Mouse (Mus musculus) limb, embryonic 14.5 days (tissue): ENCODE measurements around the gene Skap2. TPM values are rescaled to one million over a fixed set of nuclear protein-coding genes. Genes with fewer than 3 reads are reported as not detected.

Experiments
- ATAC-seq: fragments of 200-750 bp; cut with Nextera tagmentation; 2 replicates; pipeline ENCODE4 v1.8.0; 2017; ENCODE audit warnings: low read depth, moderate number of reproducible peaks, moderate TSS enrichment; ENCODE audit not compliant: low FRiP score
- DNase-seq: peaks from one replicate; pipeline ENCODE4 v3.0.0-alpha.2; 2015; ENCODE audit warnings: low spot score
- H3K27ac ChIP-seq: fragments of 300-500 bp; sonication (generic); replicated peaks from 2 replicates; pipeline ENCODE4 v1.5.1; 2014; ENCODE audit warnings: low read depth, mild to moderate bottlenecking, low read length, moderate library complexity, mixed read lengths
- H3K27me3 ChIP-seq: fragments of 300-500 bp; sonication (generic); 2 replicates; pipeline ENCODE4 v1.6.1; 2014; ENCODE audit warnings: low read length, mixed read lengths; ENCODE audit not compliant: control insufficient read depth, insufficient read depth
- H3K36me3 ChIP-seq: fragments of 300-500 bp; sonication (generic); 2 replicates; pipeline ENCODE4 v1.6.1; 2014; ENCODE audit warnings: mild to moderate bottlenecking, low read length, moderate library complexity, mixed read lengths; ENCODE audit not compliant: control insufficient read depth, insufficient read depth
- H3K4me1 ChIP-seq: fragments of 300-500 bp; sonication (generic); 2 replicates; pipeline ENCODE4 v1.6.1; 2014; ENCODE audit warnings: antibody characterized with exemption, low read length, mixed read lengths; ENCODE audit not compliant: control insufficient read depth, insufficient read depth
- H3K4me2 ChIP-seq: fragments of 300-500 bp; sonication (generic); replicated peaks from 2 replicates; pipeline ENCODE4 v1.6.1; 2014; ENCODE audit warnings: low read depth, mild to moderate bottlenecking, low read length, moderate library complexity; ENCODE audit not compliant: severe bottlenecking
- H3K4me3 ChIP-seq: fragments of 300-500 bp; sonication (generic); replicated peaks from 2 replicates; pipeline ENCODE4 v1.5.1; 2014; ENCODE audit warnings: low read length
- H3K9ac ChIP-seq: fragments of 300-500 bp; sonication (generic); 2 replicates; pipeline ENCODE4 v1.6.1; 2014; ENCODE audit warnings: mild to moderate bottlenecking, low read depth, low read length, moderate library complexity; ENCODE audit not compliant: severe bottlenecking
- H3K9me3 ChIP-seq: fragments of 300-500 bp; sonication (generic); 2 replicates; pipeline ENCODE4 v1.6.1; 2016; ENCODE audit warnings: low read length; ENCODE audit not compliant: control insufficient read depth
- POLR2A ChIP-seq: fragments of 200-500 bp; IDR thresholded peaks from 2 replicates; pipeline ENCODE4 v1.8.0; 2012; ENCODE audit warnings: inconsistent platforms, mild to moderate bottlenecking, moderate library complexity, borderline replicate concordance; ENCODE audit not compliant: insufficient read depth, insufficient read length; ENCODE audit errors: extremely low read depth
- WGBS: fragments of 180-500 bp; shearing (Covaris S2); extraction: QIAGEN DNeasy Blood & Tissue Kit; methylation state at CpG from one replicate; pipeline ENCODE4 v1.1.7; 2014; 5-methylcytosine and 5-hydroxymethylcytosine counted together
- polyA plus RNA-seq, 2 experiments: library from polyadenylated mRNA; depleted of rRNA in 1 of 2; stranded (reverse) in 1 of 2; unstranded in 1 of 2; fragments of >200 nt; fragmentation: Nextera tagmentation in 1 of 2; extraction: Ambion mirVana in 1 of 2; gene quantifications; 2 replicates each; pipeline versions ENCODE4 v1.2.1 to v1.2.3; 2012 to 2014

The Skap2 gene
- polyA plus RNA-seq, 2 experiments, result 14.4 to 23.0 TPM

DNA sequence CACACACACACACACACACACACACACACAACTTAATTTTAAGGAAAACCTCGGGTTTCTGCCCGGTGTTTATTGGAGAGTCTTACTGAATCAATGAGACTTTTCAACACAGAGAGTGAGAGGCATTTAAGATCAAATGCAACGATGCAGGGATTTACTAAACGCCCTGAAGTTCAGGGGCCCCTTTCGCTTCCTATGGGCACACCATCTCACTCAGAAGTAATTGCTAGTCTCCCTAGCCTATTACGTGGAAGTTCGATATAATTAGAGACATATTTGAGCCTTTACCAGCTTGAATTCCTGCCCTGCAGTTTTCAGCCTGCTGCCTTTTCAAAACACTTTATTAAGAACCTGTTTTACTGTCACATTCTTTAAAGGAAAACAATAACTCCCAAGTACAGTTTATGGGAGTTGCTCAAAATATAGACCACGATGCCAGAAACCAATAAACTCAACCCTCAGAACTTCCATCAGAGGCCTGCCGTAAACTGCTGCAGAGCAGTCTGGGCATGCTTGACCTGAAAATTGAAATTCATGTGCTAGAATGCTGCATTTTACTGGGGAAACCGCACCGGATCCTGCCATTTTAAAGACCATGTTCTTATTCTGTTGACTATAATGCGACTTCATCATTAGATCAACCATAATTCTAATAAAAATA lies 203.1 kb downstream of the Skap2 start:
- Histone ChIP-seq H3K9me3 (no peaks in the 10 kb centered on the region), H3K27me3 (no peaks in the 10 kb centered on the region), H3K9ac (no peak overlapping the region), H3K4me2 (no peak overlapping the region), H3K27ac (no peak overlapping the region; the same call in 1 of the 2 replicates), H3K4me1 (peaks cover 7% of the 10 kb centered on the region), H3K36me3 (no peaks in the 10 kb centered on the region), H3K4me3 (no peak overlapping the region)
- TF ChIP-seq POLR2A, result no peak
- ATAC-seq (peak; percentile 37), DNase-seq (peak; percentile 59)
- 13% methylated on average over 12 of the region's 12 CpGs for WGBS

DNA sequence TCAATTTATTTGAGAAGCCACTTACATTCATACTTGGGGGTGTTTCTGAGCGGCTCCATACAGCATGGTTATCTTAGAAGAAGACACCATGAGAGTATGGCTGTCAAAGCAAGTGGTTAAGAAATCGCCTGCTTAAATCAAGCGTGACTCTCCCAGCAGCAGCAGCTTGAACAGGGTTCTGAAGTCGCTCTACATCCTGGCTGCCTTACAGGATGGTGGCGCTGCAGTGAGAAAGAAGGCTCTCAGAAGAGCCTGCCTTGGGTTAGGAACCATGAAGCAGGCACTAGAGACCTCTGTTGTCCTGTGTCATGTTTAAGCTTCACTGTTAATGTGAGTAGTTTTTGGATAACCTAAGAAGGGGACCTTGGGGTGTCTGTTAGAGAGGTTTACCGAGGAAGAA lies 204.3 kb downstream of the Skap2 start:
- whole genome bisulfite sequencing, result 76% methylated on average over 6 of the region's 6 CpGs
- no peak for ATAC-seq
- no peak overlapping the region for H3K27ac ChIP-seq

More for the DNA sequence above, 204.3 kb downstream of the Skap2 start:
- H3K4me1 ChIP-seq, result peaks cover 7% of the 10 kb centered on the region
- no peak for TF ChIP-seq POLR2A
- H3K27me3 ChIP-seq, result no peaks in the 10 kb centered on the region
- H3K9ac ChIP-seq, result no peak overlapping the region
- H3K4me3 ChIP-seq, result no peak overlapping the region
- H3K4me2 ChIP-seq, result no peak overlapping the region
- DNase-seq, result no peak
- no peaks in the 10 kb centered on the region for H3K9me3 ChIP-seq
- H3K36me3 ChIP-seq, result no peaks in the 10 kb centered on the region

Other genes starting within 250 kb of the Skap2 start
- gene Hoxa1, start 145.8 kb upstream of the Skap2 start, polyA plus RNA-seq (2012; rRNA removed), result 1.4 and 1.6 TPM in 2 replicates
- gene Hoxa1, start 145.8 kb upstream of the Skap2 start, polyA plus RNA-seq (2014; fragmentation: Nextera tagmentation; extraction: Ambion mirVana), result 1.4 and 1.7 TPM in 2 replicates
- gene Hoxa2, start 152.3 kb upstream of the Skap2 start, polyA plus RNA-seq (2012; rRNA removed), result 3.1 and 3.6 TPM in 2 replicates
- 0.80 and 1.0 TPM in 2 replicates for gene Hoxa2, start 152.3 kb upstream of the Skap2 start, polyA plus RNA-seq (2014; fragmentation: Nextera tagmentation; extraction: Ambion mirVana)
- 0.27 and 0.44 TPM in 2 replicates for gene 5730596B20Rik, start 164.9 kb upstream of the Skap2 start, polyA plus RNA-seq (2012; rRNA removed)
- 0.29 and 0.70 TPM in 2 replicates for gene 5730596B20Rik, start 164.9 kb upstream of the Skap2 start, polyA plus RNA-seq (2014; fragmentation: Nextera tagmentation; extraction: Ambion mirVana)
- gene Hoxa4, start 179.2 kb upstream of the Skap2 start, polyA plus RNA-seq (2012; rRNA removed), result 2.2 and 2.8 TPM in 2 replicates
- 0.57 and 1.0 TPM in 2 replicates for gene Hoxa4, start 179.2 kb upstream of the Skap2 start, polyA plus RNA-seq (2014; fragmentation: Nextera tagmentation; extraction: Ambion mirVana)
- 11.0 and 12.3 TPM in 2 replicates for gene Hoxa5, start 192.0 kb upstream of the Skap2 start, polyA plus RNA-seq (2012; rRNA removed)
- 3.4 and 3.8 TPM in 2 replicates for gene Hoxa5, start 192.0 kb upstream of the Skap2 start, polyA plus RNA-seq (2014; fragmentation: Nextera tagmentation; extraction: Ambion mirVana)
- 3.9 and 4.3 TPM in 2 replicates for gene Hoxa6, start 196.2 kb upstream of the Skap2 start, polyA plus RNA-seq (2012; rRNA removed)
- gene Hoxa6, start 196.2 kb upstream of the Skap2 start, polyA plus RNA-seq (2014; fragmentation: Nextera tagmentation; extraction: Ambion mirVana), result 0.66 and 0.94 TPM in 2 replicates
- 12.0 and 15.9 TPM in 2 replicates for gene Hoxa3, start 200.8 kb upstream of the Skap2 start, polyA plus RNA-seq (2012; rRNA removed)
- 2.7 and 3.4 TPM in 2 replicates for gene Hoxa3, start 200.8 kb upstream of the Skap2 start, polyA plus RNA-seq (2014; fragmentation: Nextera tagmentation; extraction: Ambion mirVana)
- gene Gm28308, start 200.8 kb upstream of the Skap2 start, polyA plus RNA-seq (2012; rRNA removed), result 3.2 and 4.6 TPM in 2 replicates
- gene Gm28308, start 200.8 kb upstream of the Skap2 start, polyA plus RNA-seq (2014; fragmentation: Nextera tagmentation; extraction: Ambion mirVana), result 1.1 TPM in 1 of 2 replicates, not detected in the other
- 15.8 and 17.0 TPM in 2 replicates for gene Hoxa7, start 209.3 kb upstream of the Skap2 start, polyA plus RNA-seq (2012; rRNA removed)
- 8.9 and 10.1 TPM in 2 replicates for gene Hoxa7, start 209.3 kb upstream of the Skap2 start, polyA plus RNA-seq (2014; fragmentation: Nextera tagmentation; extraction: Ambion mirVana)
- gene Hoxa9, start 218.5 kb upstream of the Skap2 start, polyA plus RNA-seq (2012; rRNA removed), result 107 and 134 TPM in 2 replicates
- gene Hoxa9, start 218.5 kb upstream of the Skap2 start, polyA plus RNA-seq (2014; fragmentation: Nextera tagmentation; extraction: Ambion mirVana), result 39.0 and 45.2 TPM in 2 replicates
- 111 and 136 TPM in 2 replicates for gene Hoxa10, start 228.3 kb upstream of the Skap2 start, polyA plus RNA-seq (2012; rRNA removed)
- gene Hoxa10, start 228.3 kb upstream of the Skap2 start, polyA plus RNA-seq (2014; fragmentation: Nextera tagmentation; extraction: Ambion mirVana), result 117 and 149 TPM in 2 replicates
- 32.6 and 41.2 TPM in 2 replicates for gene Hoxa11, start 233.3 kb upstream of the Skap2 start, polyA plus RNA-seq (2012; rRNA removed)
- gene Hoxa11, start 233.3 kb upstream of the Skap2 start, polyA plus RNA-seq (2014; fragmentation: Nextera tagmentation; extraction: Ambion mirVana), result 31.1 and 39.0 TPM in 2 replicates
- gene Hoxa13, start 248.3 kb upstream of the Skap2 start, polyA plus RNA-seq (2012; rRNA removed), result 26.0 and 37.6 TPM in 2 replicates
- gene Hoxa13, start 248.3 kb upstream of the Skap2 start, polyA plus RNA-seq (2014; fragmentation: Nextera tagmentation; extraction: Ambion mirVana), result 16.0 and 24.1 TPM in 2 replicates